In the genomic region with DNA sequence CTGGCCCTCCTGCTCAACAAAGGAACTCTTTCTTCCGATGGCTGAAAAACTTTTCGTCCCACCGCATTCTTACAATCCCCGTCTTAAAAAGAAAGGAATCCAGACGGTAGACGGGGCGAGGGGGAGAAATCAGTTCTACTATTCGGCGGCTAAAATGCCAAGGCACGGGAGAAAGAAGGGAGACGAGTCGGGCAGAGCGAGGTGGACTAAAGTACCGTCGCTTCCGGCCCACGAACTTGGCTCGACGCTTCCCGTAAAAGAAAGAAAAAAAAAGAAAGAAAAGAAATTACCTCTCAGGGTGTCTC, we compare ENCODE assay signal across 8 mouse cellular contexts. TPM values are rescaled to one million over a fixed set of nuclear protein-coding genes. Genes with fewer than 3 reads are reported as not detected.
DNase-seq lines count a peak whose midpoint lies in the region; ATAC-seq and TF ChIP-seq lines count a peak whose summit lies in the region.

No protein-coding gene starts in this region.

- H3K4me2 ChIP-seq in intestine, embryonic 15.5 days (replicated peaks) = peak overlapping the region; percentile 89
- H3K4me2 ChIP-seq in neural tube, embryonic 15.5 days = peak overlapping the region; percentile 68

- H3K27ac ChIP-seq in cerebellum, adult 2 months (ENCODE audit: insufficient read depth, low read length) = peak overlapping the region; percentile 49; the same call in 1 of the 2 replicates
- H3K27ac ChIP-seq in intestine, embryonic 15.5 days = peak overlapping the region; percentile 100
- peak overlapping the region; percentile 100 for H3K27ac ChIP-seq in neural tube, embryonic 15.5 days (replicated peaks)

- H3K4me1 ChIP-seq in cerebellum, adult 2 months (ENCODE audit: control insufficient read depth, insufficient read depth, low read length) = no peaks in the 10 kb centered on the region
- H3K4me1 ChIP-seq in intestine, embryonic 15.5 days (replicated peaks) = peaks cover 5% of the 10 kb centered on the region; the same call in 1 of the 2 replicates
- H3K4me1 ChIP-seq in neural tube, embryonic 15.5 days = peaks cover 32% of the 10 kb centered on the region

- peak overlapping the region; percentile 60 for H3K4me3 ChIP-seq in cerebellum, adult 2 months (replicated peaks; ENCODE audit: insufficient read depth, low read depth, low read length)
- peak overlapping the region; percentile 86 for H3K4me3 ChIP-seq in intestine, embryonic 15.5 days (replicated peaks)
- H3K4me3 ChIP-seq in neural tube, embryonic 15.5 days (replicated peaks) = peak overlapping the region; percentile 57

- ATAC-seq in intestine, embryonic 15.5 days = no peak
- no peak for ATAC-seq in neural tube, embryonic 15.5 days (ENCODE audit: low FRiP score)

- TF ChIP-seq POLR2A in cerebellum, adult 2 months (IDR thresholded peaks at IDR 0.05; ENCODE audit: borderline replicate concordance, insufficient read depth, low read length) = no peak

- no peaks in the 10 kb centered on the region for H3K36me3 ChIP-seq in intestine, embryonic 15.5 days
- H3K36me3 ChIP-seq in neural tube, embryonic 15.5 days = no peaks in the 10 kb centered on the region

- TF ChIP-seq CTCF in cerebellum, adult 2 months (IDR thresholded peaks at IDR 0.05; ENCODE audit: borderline replicate concordance, insufficient read depth, low read depth, low read length) = no peak

- peak overlapping the region; percentile 98 for H3K9ac ChIP-seq in intestine, embryonic 15.5 days
- H3K9ac ChIP-seq in neural tube, embryonic 15.5 days (replicated peaks) = peak overlapping the region; percentile 70

- H3K27me3 ChIP-seq in cerebellum, adult 2 months (ENCODE audit: control insufficient read depth, insufficient read depth, low read length) = peaks cover 9% of the 10 kb centered on the region; the same call in 1 of the 2 replicates
- no peaks in the 10 kb centered on the region for H3K27me3 ChIP-seq in intestine, embryonic 15.5 days (replicated peaks)
- H3K27me3 ChIP-seq in neural tube, embryonic 15.5 days (replicated peaks) = no peaks in the 10 kb centered on the region

- 1% methylated on average over 20 of the region's 20 CpGs for WGBS in cerebellum, adult 2 months
- 1% methylated on average over 20 of the region's 20 CpGs for WGBS in intestine, embryonic 15.5 days
- under 1% methylated on average over 20 of the region's 20 CpGs for WGBS in neural tube, embryonic 15.5 days

- peak in 1 of 2 experiments; percentile 5 for DNase-seq in cerebellum, adult 2 months
- DNase-seq in cerebellum, adult 9-10 months = no peak
- DNase-seq in ovary, postnatal 10 days (ENCODE audit: low spot score) = peak; percentile 18
- DNase-seq in ovary, postnatal 36 days (ENCODE audit: low spot score) = no peak
- DNase-seq in right cerebral cortex, postnatal 36 days (ENCODE audit: low spot score in 2 of 2) = no peak
- DNase-seq in thymus, postnatal 14 days = no peak

- H3K9me3 ChIP-seq in intestine, embryonic 15.5 days = no peaks in the 10 kb centered on the region
- no peaks in the 10 kb centered on the region for H3K9me3 ChIP-seq in neural tube, embryonic 15.5 days (replicated peaks)

RNA-seq across cellular contexts. Expression of gene Erbin, which starts 0.4 kb away (rescaled TPM):
- polyA plus RNA-seq in cerebellum, adult 2 months (2012; rRNA removed) = 23.2 and 28.0 TPM in 2 replicates
- polyA plus RNA-seq in intestine, embryonic 15.5 days (2015; fragmentation: Nextera tagmentation; extraction: Ambion mirVana) = 17.5 and 18.7 TPM in 2 replicates
- polyA plus RNA-seq in neural tube, embryonic 15.5 days (2015; fragmentation: Nextera tagmentation; extraction: Ambion mirVana) = 6.4 and 9.7 TPM in 2 replicates

Comparison
In these comparisons a context has a peak if more than half of its experiments do, and no peak if none do; other contexts are left out.
1. H3K27ac ChIP-seq: peak in every context shown above with its lines; median percentile 100 in intestine, embryonic 15.5 days; 100 in neural tube, embryonic 15.5 days; 49 in cerebellum, adult 2 months.